ENCODE assay signal across 20 mouse cellular contexts in the genomic region with DNA sequence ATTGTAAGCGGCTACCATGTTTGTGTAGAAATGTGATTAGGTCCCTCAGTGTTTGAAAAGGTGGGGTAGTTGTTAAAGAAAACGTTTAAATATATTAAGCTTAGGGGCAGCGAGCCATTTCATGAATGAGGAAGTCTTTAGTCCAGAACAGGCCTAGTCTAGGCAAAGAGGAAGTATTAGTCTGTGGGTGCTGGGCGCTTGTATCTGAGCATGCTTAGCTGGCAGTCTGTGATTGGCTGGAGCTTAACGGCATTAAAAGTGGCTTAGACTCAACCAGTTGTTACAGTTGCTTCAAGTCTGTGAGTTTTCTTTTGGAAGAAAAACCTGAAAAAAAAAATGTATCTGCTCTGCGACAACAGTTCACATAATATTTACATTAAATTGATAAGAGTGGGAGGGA.
DNase-seq lines count a peak whose midpoint lies in the region; ATAC-seq and TF ChIP-seq lines count a peak whose summit lies in the region.
"Had no signal": no experiment of that assay in that cellular context is flagged by ENCODE, and none has a peak within 500 bp of the region (broad histone marks: within the 10 kb centered on the region; RNA-seq: fewer than 3 reads in every experiment).

No protein-coding gene starts in this region.

- H3K9ac ChIP-seq in stomach, postnatal 0 days (ENCODE audit: low read length), result no peak overlapping the region
- H3K9ac ChIP-seq: embryonic facial prominence, embryonic 15.5 days; heart, embryonic 12.5 days; midbrain, embryonic 15.5 days had no signal

- TF ChIP-seq EP300 in stomach, postnatal 0 days (optimal IDR thresholded peaks at IDR 0.05), result no peak

- peak; percentile 18 for DNase-seq in kidney, adult 11 months
- DNase-seq in kidney, postnatal 10 days, result no peak
- peak; percentile 30 for DNase-seq in lung, postnatal 36 days
- DNase-seq in lung, postnatal 25 days (ENCODE audit: low spot score), result no peak
- peak; percentile 8 for DNase-seq in brain, adult 2 months (ENCODE audit: low read depth, low spot score)
- peak; percentile 26 for DNase-seq in stomach, postnatal 0 days (ENCODE audit: low spot score)
- no peak for DNase-seq in urinary bladder, adult 2 months (ENCODE audit: low spot score)
- no peak for DNase-seq in ovary, postnatal 36 days (ENCODE audit: low spot score)
- DNase-seq: cerebellum, postnatal 10 days; embryo, embryonic 11 days; gastrocnemius, postnatal 10 days; heart, postnatal 4 days; liver; lung, adult 2 months; thymus, postnatal 14 days had no signal

- peak; percentile 65; the same call in 1 of the 2 replicates for ATAC-seq in stomach, postnatal 0 days (ENCODE audit: low FRiP score, low TSS enrichment)
- ATAC-seq: hindbrain, postnatal 0 days; midbrain, embryonic 15.5 days had no signal

- no peaks in the 10 kb centered on the region for H3K4me1 ChIP-seq in stomach, postnatal 0 days (replicated peaks; ENCODE audit: control insufficient read depth, insufficient read depth)
- H3K4me1 ChIP-seq: embryonic facial prominence, embryonic 15.5 days; megakaryocyte, embryonic 14.5 days; midbrain, embryonic 15.5 days had no signal

- no peak overlapping the region for H3K4me3 ChIP-seq in stomach, postnatal 0 days (ENCODE audit: low read depth, low read length)
- H3K4me3 ChIP-seq: embryonic facial prominence, embryonic 15.5 days; heart, embryonic 12.5 days; megakaryocyte, embryonic 14.5 days; midbrain, embryonic 15.5 days had no signal

- H3K4me2 ChIP-seq in stomach, postnatal 0 days (replicated peaks; ENCODE audit: low read depth), result no peak overlapping the region
- H3K4me2 ChIP-seq: embryonic facial prominence, embryonic 15.5 days; heart, embryonic 12.5 days; midbrain, embryonic 15.5 days had no signal

- no peak for TF ChIP-seq CTCF in stomach, postnatal 0 days (IDR thresholded peaks at IDR 0.05; ENCODE audit: low read depth)

- no peak overlapping the region for H3K27ac ChIP-seq in stomach, postnatal 0 days (replicated peaks)
- H3K27ac ChIP-seq: embryonic facial prominence, embryonic 15.5 days; hindbrain, postnatal 0 days; midbrain, embryonic 15.5 days had no signal

- no peaks in the 10 kb centered on the region for H3K27me3 ChIP-seq in stomach, postnatal 0 days (ENCODE audit: control insufficient read depth, insufficient read depth, low read length)
- H3K27me3 ChIP-seq: embryonic facial prominence, embryonic 15.5 days; heart, embryonic 12.5 days; megakaryocyte, embryonic 14.5 days; midbrain, embryonic 15.5 days had no signal

- H3K9me3 ChIP-seq in stomach, postnatal 0 days (ENCODE audit: control insufficient read depth, low read length), result no peaks in the 10 kb centered on the region
- H3K9me3 ChIP-seq: embryonic facial prominence, embryonic 15.5 days; heart, embryonic 12.5 days; midbrain, embryonic 15.5 days had no signal

- WGBS in stomach, postnatal 0 days, result 53% methylated on average over 6 of the region's 6 CpGs

- no peaks in the 10 kb centered on the region for H3K36me3 ChIP-seq in stomach, postnatal 0 days (ENCODE audit: control insufficient read depth, insufficient read depth, low read length)
- H3K36me3 ChIP-seq: embryonic facial prominence, embryonic 15.5 days; heart, embryonic 12.5 days; midbrain, embryonic 15.5 days had no signal

Comparison
In these comparisons a context has a peak if more than half of its experiments do, and no peak if none do; other contexts are left out.
1. DNase-seq: peak in kidney, adult 11 months (single experiment), lung, postnatal 36 days (single experiment), brain, adult 2 months (single experiment) and stomach, postnatal 0 days (single experiment); none in kidney, postnatal 10 days (single experiment), lung, postnatal 25 days (single experiment), urinary bladder, adult 2 months (single experiment) and ovary, postnatal 36 days (single experiment).